Mouse (Mus musculus): ENCODE results near the gene Tas1r3. TPM values are rescaled to one million over a fixed set of nuclear protein-coding genes. Genes with fewer than 3 reads are reported as not detected.

Gene Tas1r3
- polyA plus RNA-seq, 1 experiment, result 1.8 TPM

GRCm38 (mm10) chr4:155837404-155838010, 25.7 kb downstream of the Tas1r3 start:
- Histone ChIP-seq H3K36me3 (ENCODE audit: control insufficient read depth, insufficient read depth, low read length) (peaks cover 4% of the 10 kb centered on the region; the same call in 1 of the 2 replicates), H3K27ac (ENCODE audit: insufficient read depth, low read depth, low read length) (peak overlapping the region; percentile 93), H3K27me3 (ENCODE audit: control insufficient read depth, insufficient read depth, low read length) (no peaks in the 10 kb centered on the region), H3K4me3 (ENCODE audit: low read depth, low read length) (no peak overlapping the region), H3K4me1 (ENCODE audit: control insufficient read depth, insufficient read depth, insufficient read length, low read length) (peaks cover 20% of the 10 kb centered on the region)
- WGBS, result 49% methylated on average over 11 of the region's 11 CpGs
- TF ChIP-seq POLR2A (IDR thresholded peaks at IDR 0.05; ENCODE audit: low read depth, low read length), result no peak
- TF ChIP-seq CTCF (IDR thresholded peaks at IDR 0.05; ENCODE audit: extremely low read depth, insufficient read length, insufficient replicate concordance, low read depth, low read length), result no peak

GRCm38 (mm10) chr4:155833836-155834235, 29.3 kb downstream of the Tas1r3 start:
- Histone ChIP-seq H3K27me3 (ENCODE audit: control insufficient read depth, insufficient read depth, low read length) (no peaks in the 10 kb centered on the region), H3K4me1 (ENCODE audit: control insufficient read depth, insufficient read depth, insufficient read length, low read length) (peaks cover 13% of the 10 kb centered on the region), H3K36me3 (ENCODE audit: control insufficient read depth, insufficient read depth, low read length) (peaks cover 4% of the 10 kb centered on the region; the same call in 1 of the 2 replicates), H3K4me3 (ENCODE audit: low read depth, low read length) (no peak overlapping the region), H3K27ac (ENCODE audit: insufficient read depth, low read depth, low read length) (peak overlapping the region; percentile 38)
- 21% methylated on average over 2 of the region's 2 CpGs for WGBS
- TF ChIP-seq POLR2A (IDR thresholded peaks at IDR 0.05; ENCODE audit: low read depth, low read length), result no peak
- TF ChIP-seq CTCF (IDR thresholded peaks at IDR 0.05; ENCODE audit: extremely low read depth, insufficient read length, insufficient replicate concordance, low read depth, low read length), result peak; percentile 81; the same call in 1 of the 2 replicates

- 84% methylated on average over 4 of the region's 4 CpGs for WGBS
- no peak overlapping the region for H3K4me3 ChIP-seq (ENCODE audit: low read depth, low read length)
- peaks cover 4% of the 10 kb centered on the region; the same call in 1 of the 2 replicates for H3K36me3 ChIP-seq (ENCODE audit: control insufficient read depth, insufficient read depth, low read length)
- peaks cover 13% of the 10 kb centered on the region for H3K4me1 ChIP-seq (ENCODE audit: control insufficient read depth, insufficient read depth, insufficient read length, low read length)
- no peaks in the 10 kb centered on the region for H3K27me3 ChIP-seq (ENCODE audit: control insufficient read depth, insufficient read depth, low read length)
- TF ChIP-seq POLR2A (IDR thresholded peaks at IDR 0.05; ENCODE audit: low read depth, low read length) (no peak), CTCF (IDR thresholded peaks at IDR 0.05; ENCODE audit: extremely low read depth, insufficient read length, insufficient replicate concordance, low read depth, low read length) (no peak)
- no peak overlapping the region for H3K27ac ChIP-seq (ENCODE audit: insufficient read depth, low read depth, low read length)
Measured at GRCm38 (mm10) chr4:155833234-155833633, 29.9 kb downstream of the Tas1r3 start.

- 37% methylated on average over 10 of the region's 10 CpGs for WGBS
- H3K27ac ChIP-seq (ENCODE audit: insufficient read depth, low read depth, low read length), result 0 out of 2 replicates have a peak overlapping the region, but pooled peaks have one; percentile 71
- H3K27me3 ChIP-seq (ENCODE audit: control insufficient read depth, insufficient read depth, low read length), result no peaks in the 10 kb centered on the region
- H3K4me1 ChIP-seq (ENCODE audit: control insufficient read depth, insufficient read depth, insufficient read length, low read length), result peaks cover 13% of the 10 kb centered on the region
- peak overlapping the region; percentile 80 for H3K4me3 ChIP-seq (ENCODE audit: low read depth, low read length)
- TF ChIP-seq POLR2A (IDR thresholded peaks at IDR 0.05; ENCODE audit: low read depth, low read length) (no peak), CTCF (IDR thresholded peaks at IDR 0.05; ENCODE audit: extremely low read depth, insufficient read length, insufficient replicate concordance, low read depth, low read length) (no peak)
- peaks cover 4% of the 10 kb centered on the region; the same call in 1 of the 2 replicates for H3K36me3 ChIP-seq (ENCODE audit: control insufficient read depth, insufficient read depth, low read length)
Measured at GRCm38 (mm10) chr4:155832321-155832720, 30.8 kb downstream of the Tas1r3 start.

GRCm38 (mm10) chr4:155831831-155832230, 31.3 kb downstream of the Tas1r3 start:
- H3K27ac ChIP-seq (ENCODE audit: insufficient read depth, low read depth, low read length), result peak overlapping the region; percentile 71
- peak overlapping the region; percentile 80 for H3K4me3 ChIP-seq (ENCODE audit: low read depth, low read length)
- H3K27me3 ChIP-seq (ENCODE audit: control insufficient read depth, insufficient read depth, low read length), result no peaks in the 10 kb centered on the region
- WGBS, result under 1% methylated on average over 25 of the region's 25 CpGs
- TF ChIP-seq POLR2A (IDR thresholded peaks at IDR 0.05; ENCODE audit: low read depth, low read length) (no peak), CTCF (IDR thresholded peaks at IDR 0.05; ENCODE audit: extremely low read depth, insufficient read length, insufficient replicate concordance, low read depth, low read length) (no peak)
- peaks cover 13% of the 10 kb centered on the region for H3K4me1 ChIP-seq (ENCODE audit: control insufficient read depth, insufficient read depth, insufficient read length, low read length)
- peaks cover 8% of the 10 kb centered on the region; the same call in 1 of the 2 replicates for H3K36me3 ChIP-seq (ENCODE audit: control insufficient read depth, insufficient read depth, low read length)

- Histone ChIP-seq H3K4me3 (ENCODE audit: low read depth, low read length) (peak within 1 kb of the TSS; percentile 80), H3K27ac (ENCODE audit: insufficient read depth, low read depth, low read length) (peak within 1 kb of the TSS; percentile 71), H3K36me3 (ENCODE audit: control insufficient read depth, insufficient read depth, low read length) (peaks cover 9% of the 10 kb centered on the region; the same call in 1 of the 2 replicates), H3K4me1 (ENCODE audit: control insufficient read depth, insufficient read depth, insufficient read length, low read length) (peaks cover 13% of the 10 kb centered on the region), H3K27me3 (ENCODE audit: control insufficient read depth, insufficient read depth, low read length) (no peaks in the 10 kb centered on the region)
- TF ChIP-seq CTCF (IDR thresholded peaks at IDR 0.05; ENCODE audit: extremely low read depth, insufficient read length, insufficient replicate concordance, low read depth, low read length) (peak; percentile 76; the same call in 1 of the 2 replicates), POLR2A (IDR thresholded peaks at IDR 0.05; ENCODE audit: low read depth, low read length) (no peak; the same call in 1 of the 2 replicates)
- WGBS, result under 1% methylated on average over 49 of the region's 49 CpGs
Measured at GRCm38 (mm10) chr4:155831205-155831766, 31.9 kb downstream of the Tas1r3 start, which contains the start of gene Aurkaip1. Aurkaip1 (plus strand) TSS chr4:155831272.

GRCm38 (mm10) chr4:155830596-155830995, 32.6 kb downstream of the Tas1r3 start:
- 41% methylated on average over 8 of the region's 8 CpGs for WGBS
- no peak overlapping the region; the same call in 1 of the 2 replicates for H3K27ac ChIP-seq (ENCODE audit: insufficient read depth, low read depth, low read length)
- peaks cover 9% of the 10 kb centered on the region; the same call in 1 of the 2 replicates for H3K36me3 ChIP-seq (ENCODE audit: control insufficient read depth, insufficient read depth, low read length)
- peaks cover 13% of the 10 kb centered on the region for H3K4me1 ChIP-seq (ENCODE audit: control insufficient read depth, insufficient read depth, insufficient read length, low read length)
- no peak for TF ChIP-seq CTCF (IDR thresholded peaks at IDR 0.05; ENCODE audit: extremely low read depth, insufficient read length, insufficient replicate concordance, low read depth, low read length)
- H3K4me3 ChIP-seq (ENCODE audit: low read depth, low read length), result 0 out of 2 replicates have a peak overlapping the region, but pooled peaks have one; percentile 3
- no peaks in the 10 kb centered on the region for H3K27me3 ChIP-seq (ENCODE audit: control insufficient read depth, insufficient read depth, low read length)
